Mouse (Mus musculus) forebrain, embryonic 15.5 days (tissue): ENCODE data around the gene Suz12. TPM values are rescaled to one million over a fixed set of nuclear protein-coding genes. Genes with fewer than 3 reads are reported as not detected.
A peak's percentile ranks its signal among the peaks of the same experiment; 100 is the strongest.

Experiments used
- ATAC-seq: fragments of 200-750 bp; cut with Nextera tagmentation; replicated peaks from 2 replicates; pipeline ENCODE4 v1.8.0; 2017; ENCODE audit warnings: mild to moderate bottlenecking, moderate TSS enrichment, moderate library complexity
- H3K27ac ChIP-seq: fragments of 300-500 bp; sonication (generic); replicated peaks from 2 replicates; pipeline ENCODE4 v1.5.1; 2015; ENCODE audit warnings: mild to moderate bottlenecking, inconsistent platforms
- H3K27me3 ChIP-seq: fragments of 300-500 bp; sonication (generic); 2 replicates; pipeline ENCODE4 v1.6.1; 2015; ENCODE audit warnings: inconsistent platforms
- H3K36me3 ChIP-seq: fragments of 300-500 bp; sonication (generic); 2 replicates; pipeline ENCODE4 v1.6.1; 2015; ENCODE audit warnings: mild to moderate bottlenecking, inconsistent platforms
- H3K4me1 ChIP-seq: fragments of 300-500 bp; sonication (generic); 2 replicates; pipeline ENCODE4 v1.6.1; 2015; ENCODE audit warnings: inconsistent platforms
- H3K4me2 ChIP-seq: fragments of 300-500 bp; sonication (generic); replicated peaks from 2 replicates; pipeline ENCODE4 v1.6.1; 2015; ENCODE audit warnings: mild to moderate bottlenecking, inconsistent platforms
- H3K4me3 ChIP-seq: fragments of 300-500 bp; sonication (generic); 2 replicates; pipeline ENCODE4 v1.5.1; 2015; ENCODE audit warnings: mild to moderate bottlenecking, inconsistent platforms
- H3K9ac ChIP-seq: fragments of 300-500 bp; sonication (generic); replicated peaks from 2 replicates; pipeline ENCODE4 v1.6.1; 2015; ENCODE audit warnings: mild to moderate bottlenecking, inconsistent platforms
- H3K9me3 ChIP-seq: fragments of 300-500 bp; sonication (generic); 2 replicates; pipeline ENCODE4 v1.6.1; 2016; ENCODE audit warnings: inconsistent platforms
- WGBS: fragments of 180-500 bp; shearing (Covaris S2); methylation state at CpG from one replicate; pipeline ENCODE4 v1.1.7; 2015; ENCODE audit warnings: mixed read lengths; 5-methylcytosine and 5-hydroxymethylcytosine counted together
- polyA plus RNA-seq: library from polyadenylated mRNA; unstranded; fragments of >200 nt; fragmentation: Nextera tagmentation; extraction: Ambion mirVana; gene quantifications from 2 replicates; pipeline ENCODE4 v1.2.1, GENCODE M21; 2015

Gene Suz12
- polyA plus RNA-seq: 21.1 and 24.2 TPM in 2 replicates

GRCm38 (mm10) chr11:79992592-79993355, at the start of gene Suz12:
Gene Suz12 (plus strand): TSS chr11:79993106.
- peaks cover 5% of the 10 kb centered on the region; the same call in 1 of the 2 replicates for H3K36me3 ChIP-seq
- H3K4me2 ChIP-seq: peak within 1 kb of the TSS; percentile 87
- peak within 1 kb of the TSS; percentile 94 for H3K9ac ChIP-seq
- H3K27me3 ChIP-seq: no peaks in the 10 kb centered on the region
- H3K4me1 ChIP-seq: peaks cover 12% of the 10 kb centered on the region
- H3K4me3 ChIP-seq: peak within 1 kb of the TSS; percentile 98
- H3K9me3 ChIP-seq: no peaks in the 10 kb centered on the region
- peak; percentile 96 for ATAC-seq
- WGBS: under 1% methylated on average over 64 of the region's 74 CpGs
- peak within 1 kb of the TSS; percentile 99 for H3K27ac ChIP-seq

- Histone ChIP-seq H3K27ac (no peak overlapping the region), H3K4me1 (no peaks in the 10 kb centered on the region), H3K4me3 (no peak overlapping the region), H3K9me3 (no peaks in the 10 kb centered on the region), H3K4me2 (no peak overlapping the region), H3K27me3 (no peaks in the 10 kb centered on the region), H3K9ac (no peak overlapping the region), H3K36me3 (peaks cover 80% of the 10 kb centered on the region)
- 89% methylated on average over 8 of the region's 8 CpGs for WGBS
- ATAC-seq: no peak
Observed at GRCm38 (mm10) chr11:79943136-79943535, 49.8 kb upstream of the Suz12 start.

GRCm38 (mm10) chr11:79943601-79944000, 49.3 kb upstream of the Suz12 start:
- H3K4me3 ChIP-seq: no peak overlapping the region
- H3K27me3 ChIP-seq: no peaks in the 10 kb centered on the region
- H3K36me3 ChIP-seq: peaks cover 82% of the 10 kb centered on the region
- H3K9ac ChIP-seq: no peak overlapping the region
- H3K4me1 ChIP-seq: no peaks in the 10 kb centered on the region
- ATAC-seq: no peak
- H3K27ac ChIP-seq: no peak overlapping the region
- no peaks in the 10 kb centered on the region for H3K9me3 ChIP-seq
- no peak overlapping the region for H3K4me2 ChIP-seq
- 92% methylated on average over 7 of the region's 7 CpGs for WGBS

DNA sequence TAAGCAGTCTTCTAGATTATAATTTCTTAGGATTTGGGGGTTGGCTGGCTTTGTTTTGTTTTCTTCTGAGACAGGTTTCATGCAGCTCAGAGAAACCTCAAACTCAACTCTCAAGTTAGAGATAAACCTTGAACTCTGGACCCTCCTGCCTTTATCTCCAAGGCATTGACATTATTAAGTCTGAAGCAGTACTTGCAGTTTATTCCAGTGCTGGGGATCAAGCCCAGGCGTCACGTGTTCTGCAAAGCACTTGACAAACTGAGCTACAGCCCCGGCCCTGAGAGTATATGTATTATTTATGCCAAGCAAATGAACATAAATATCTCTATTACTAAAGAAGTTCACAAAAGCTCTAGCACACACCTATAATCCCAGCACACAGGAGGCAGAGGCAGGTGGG, 45.6 kb upstream of the Suz12 start:
- peaks cover 82% of the 10 kb centered on the region for H3K36me3 ChIP-seq
- H3K27ac ChIP-seq: no peak overlapping the region
- no peaks in the 10 kb centered on the region for H3K27me3 ChIP-seq
- ATAC-seq: no peak
- no peak overlapping the region for H3K4me3 ChIP-seq
- H3K9me3 ChIP-seq: no peaks in the 10 kb centered on the region
- no peak overlapping the region for H3K9ac ChIP-seq
- no peak overlapping the region for H3K4me2 ChIP-seq
- 97% methylated on average over 3 of the region's 3 CpGs for WGBS
- H3K4me1 ChIP-seq: no peaks in the 10 kb centered on the region

- peak; percentile 38 for ATAC-seq
- peak overlapping the region; percentile 67 for H3K9ac ChIP-seq
- H3K4me2 ChIP-seq: peak overlapping the region; percentile 60
- H3K27me3 ChIP-seq: no peaks in the 10 kb centered on the region
- peaks cover 28% of the 10 kb centered on the region for H3K36me3 ChIP-seq
- WGBS: 6% methylated on average over 27 of the region's 27 CpGs
- H3K27ac ChIP-seq: peak overlapping the region; percentile 57; the same call in 1 of the 2 replicates
- H3K4me1 ChIP-seq: peaks cover 23% of the 10 kb centered on the region
- H3K4me3 ChIP-seq: peak overlapping the region; percentile 75
- H3K9me3 ChIP-seq: no peaks in the 10 kb centered on the region
Observed at GRCm38 (mm10) chr11:79961346-79962124, 31.4 kb upstream of the Suz12 start.

GRCm38 (mm10) chr11:79962125-79962876, 30.6 kb upstream of the Suz12 start, which contains the start of gene Utp6:
Gene Utp6 (minus strand): TSS chr11:79962390.
- Histone ChIP-seq H3K27me3 (no peaks in the 10 kb centered on the region), H3K4me3 (peak within 1 kb of the TSS; percentile 75), H3K4me2 (peak within 1 kb of the TSS; percentile 60), H3K36me3 (peaks cover 20% of the 10 kb centered on the region), H3K9me3 (no peaks in the 10 kb centered on the region), H3K27ac (peak within 1 kb of the TSS; percentile 57), H3K9ac (peak within 1 kb of the TSS; percentile 67), H3K4me1 (peaks cover 24% of the 10 kb centered on the region)
- peak; percentile 96 for ATAC-seq
- WGBS: under 1% methylated on average over 46 of the region's 46 CpGs

GRCm38 (mm10) chr11:79962877-79963183, 30.1 kb upstream of the Suz12 start:
- WGBS: 2% methylated on average over 9 of the region's 9 CpGs
- H3K27ac ChIP-seq: no peak overlapping the region
- H3K9ac ChIP-seq: peak overlapping the region; percentile 53
- peaks cover 16% of the 10 kb centered on the region for H3K36me3 ChIP-seq
- no peak for ATAC-seq
- peak overlapping the region; percentile 49 for H3K4me2 ChIP-seq
- H3K4me3 ChIP-seq: peak overlapping the region; percentile 75
- no peaks in the 10 kb centered on the region for H3K9me3 ChIP-seq
- no peaks in the 10 kb centered on the region for H3K27me3 ChIP-seq
- H3K4me1 ChIP-seq: peaks cover 24% of the 10 kb centered on the region

DNA sequence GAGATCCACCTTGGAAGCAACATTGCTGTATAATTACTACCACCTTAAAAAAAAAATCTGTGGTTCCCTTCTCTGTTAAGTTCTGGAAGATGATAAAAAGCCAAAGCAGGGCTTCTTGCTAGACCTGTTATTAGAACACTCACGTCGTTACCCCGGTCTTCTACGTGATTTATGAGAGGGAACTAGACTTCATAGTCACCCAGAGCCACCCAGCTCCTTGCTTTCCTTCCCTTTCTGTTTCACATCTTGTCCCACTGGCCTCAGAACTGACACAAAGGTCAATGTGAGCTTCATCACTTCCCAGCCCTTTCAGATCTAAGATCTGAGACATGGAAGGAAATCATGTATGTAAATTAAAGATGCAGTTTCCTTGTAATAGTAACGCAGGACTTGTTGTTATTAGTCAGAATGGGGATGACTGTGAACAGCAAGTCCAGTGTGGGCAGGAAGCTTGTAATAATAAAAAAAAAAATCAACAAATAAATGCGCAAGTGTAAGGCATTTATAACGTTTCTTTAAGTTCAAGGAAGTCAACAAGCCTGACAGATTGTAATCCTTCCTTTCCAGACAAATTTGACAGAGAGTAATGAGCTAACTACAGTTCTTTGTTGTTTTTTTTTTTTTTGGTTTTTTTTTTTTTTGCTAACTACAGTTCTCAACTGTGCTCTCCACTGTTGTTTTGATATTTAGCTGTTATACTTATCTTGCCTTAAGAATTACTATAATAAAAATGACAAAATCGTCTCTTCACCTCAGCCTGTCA, 29.5 kb upstream of the Suz12 start:
- no peaks in the 10 kb centered on the region for H3K27me3 ChIP-seq
- no peak overlapping the region for H3K9ac ChIP-seq
- 60% methylated on average over 8 of the region's 8 CpGs for WGBS
- H3K27ac ChIP-seq: no peak overlapping the region
- H3K4me3 ChIP-seq: no peak overlapping the region; the same call in 1 of the 2 replicates
- H3K9me3 ChIP-seq: no peaks in the 10 kb centered on the region
- peaks cover 24% of the 10 kb centered on the region for H3K4me1 ChIP-seq
- peaks cover 11% of the 10 kb centered on the region for H3K36me3 ChIP-seq
- no peak for ATAC-seq
- peak overlapping the region; percentile 49 for H3K4me2 ChIP-seq

DNA sequence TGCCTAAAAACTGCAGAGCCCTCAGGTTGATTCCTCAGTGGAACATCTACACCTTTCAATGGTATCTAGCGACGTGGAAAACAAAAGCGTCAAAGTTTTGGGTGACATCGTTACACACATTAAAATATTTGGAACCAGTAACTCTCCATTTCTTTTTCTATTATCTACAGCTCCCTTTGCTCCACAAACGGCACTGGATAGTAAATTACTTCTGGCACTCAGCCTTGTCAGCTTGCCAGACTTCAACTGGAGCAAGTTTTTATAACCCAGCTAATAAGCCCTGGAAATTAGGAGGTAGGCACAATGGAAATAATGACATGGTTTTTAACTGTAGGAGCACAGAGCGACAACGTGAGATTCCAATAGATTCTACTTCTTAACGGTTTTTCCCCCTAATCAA, 27.0 kb upstream of the Suz12 start:
- Histone ChIP-seq H3K4me3 (no peak overlapping the region), H3K27ac (no peak overlapping the region; the same call in 1 of the 2 replicates), H3K36me3 (no peaks in the 10 kb centered on the region), H3K9ac (no peak overlapping the region), H3K27me3 (no peaks in the 10 kb centered on the region), H3K9me3 (no peaks in the 10 kb centered on the region), H3K4me1 (peaks cover 21% of the 10 kb centered on the region), H3K4me2 (peak overlapping the region; percentile 11; the same call in 1 of the 2 replicates)
- ATAC-seq: no peak
- 15% methylated on average over 8 of the region's 8 CpGs for WGBS

- H3K9me3 ChIP-seq: no peaks in the 10 kb centered on the region
- no peak overlapping the region for H3K4me2 ChIP-seq
- no peak overlapping the region for H3K9ac ChIP-seq
- peaks cover 15% of the 10 kb centered on the region for H3K4me1 ChIP-seq
- no peaks in the 10 kb centered on the region for H3K27me3 ChIP-seq
- 81% methylated on average over 10 of the region's 10 CpGs for WGBS
- H3K36me3 ChIP-seq: no peaks in the 10 kb centered on the region
- no peak overlapping the region for H3K4me3 ChIP-seq
- ATAC-seq: no peak
- no peak overlapping the region for H3K27ac ChIP-seq
Observed at GRCm38 (mm10) chr11:79967752-79968151, 25.2 kb upstream of the Suz12 start.

- no peaks in the 10 kb centered on the region for H3K9me3 ChIP-seq
- H3K4me3 ChIP-seq: peak overlapping the region; percentile 67
- H3K4me1 ChIP-seq: peaks cover 21% of the 10 kb centered on the region
- H3K4me2 ChIP-seq: peak overlapping the region; percentile 76
- H3K36me3 ChIP-seq: no peaks in the 10 kb centered on the region
- ATAC-seq: no peak
- peak overlapping the region; percentile 75 for H3K27ac ChIP-seq
- WGBS: 9% methylated on average over 8 of the region's 8 CpGs
- no peaks in the 10 kb centered on the region for H3K27me3 ChIP-seq
- peak overlapping the region; percentile 70; the same call in 1 of the 2 replicates for H3K9ac ChIP-seq
Observed at GRCm38 (mm10) chr11:79973133-79973532, 19.8 kb upstream of the Suz12 start.
